Mouse (Mus musculus): Measurements from ENCODE around the gene Tex33.

DNA sequence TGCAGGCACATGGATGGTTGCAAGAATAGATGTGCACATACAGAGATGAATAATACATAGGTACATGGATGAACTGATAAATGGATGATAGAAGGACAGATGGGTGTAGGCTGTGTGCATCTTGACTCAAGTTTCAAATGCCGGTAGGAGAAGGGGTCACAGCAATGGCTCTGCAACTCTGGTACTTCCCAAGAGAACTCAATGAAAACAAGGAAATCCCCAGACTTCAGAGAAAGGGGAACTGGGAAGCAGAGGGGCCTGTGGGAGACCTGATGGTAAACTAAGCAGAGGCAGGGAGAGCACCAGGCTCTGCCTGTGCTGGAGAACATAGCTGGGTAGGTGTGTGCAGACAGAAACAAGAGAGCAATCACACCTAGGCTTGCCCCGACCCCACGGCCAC is 61.3 kb downstream of the Tex33 start:
- no peak for TF ChIP-seq CTCF (IDR thresholded peaks at IDR 0.05; ENCODE audit: control insufficient read depth, insufficient read depth, low read length)
- no peak for TF ChIP-seq POLR2A (IDR thresholded peaks at IDR 0.05; ENCODE audit: borderline replicate concordance, control insufficient read depth, low read depth, low read length)

Data from bone marrow, adult 2 months (tissue).